Mouse (Mus musculus): Measurements from ENCODE around the gene Trmt11.
"Not testable (repeated sequence)": the region's sequence is repeated elsewhere in the genome, so short reads cannot be mapped to it uniquely, and the experiment has no call there.

Gene Trmt11

DNA sequence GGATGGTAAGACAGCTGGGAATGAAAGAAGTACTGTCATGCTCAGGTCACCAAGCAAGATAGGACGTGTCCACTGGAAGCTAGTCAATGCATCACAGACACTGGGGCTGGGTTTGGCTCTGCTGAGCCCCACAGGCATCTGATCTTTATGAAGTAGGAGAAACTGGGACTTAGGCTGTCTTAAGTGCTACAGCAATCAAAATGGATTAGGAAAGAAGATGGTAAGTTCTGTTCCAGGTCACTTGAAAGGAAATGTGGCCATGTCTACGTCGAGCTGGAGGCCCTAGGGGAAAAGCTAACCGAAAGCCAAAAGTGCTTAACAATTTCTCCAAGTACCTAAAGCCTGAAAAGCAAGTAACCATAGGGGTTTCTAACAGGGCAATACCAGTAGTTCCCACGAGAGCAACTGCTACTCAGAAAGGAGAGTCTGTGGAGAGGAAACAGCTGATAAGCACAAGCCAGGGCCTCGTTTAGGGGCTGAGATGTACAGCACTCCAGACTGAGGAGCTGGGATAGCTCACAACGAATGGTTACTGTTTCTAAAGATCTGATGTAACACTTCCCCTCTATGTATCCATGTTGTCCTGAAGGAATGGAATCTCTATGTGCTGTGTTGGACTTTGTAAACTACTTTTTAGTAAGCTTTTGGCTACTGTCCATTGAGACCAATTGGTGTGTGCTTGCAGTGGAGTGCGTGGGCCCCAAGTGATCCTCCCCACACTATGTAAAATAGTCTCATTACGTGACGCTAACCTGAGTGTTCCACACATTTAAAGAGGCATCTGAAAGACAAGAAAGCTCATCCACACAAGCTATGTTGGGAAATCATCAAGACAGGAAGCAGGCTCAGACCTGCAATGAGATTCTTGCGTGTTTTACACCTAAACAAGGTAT, 44.6 kb downstream of the Trmt11 start:
- DNase-seq = no peak

DNA sequence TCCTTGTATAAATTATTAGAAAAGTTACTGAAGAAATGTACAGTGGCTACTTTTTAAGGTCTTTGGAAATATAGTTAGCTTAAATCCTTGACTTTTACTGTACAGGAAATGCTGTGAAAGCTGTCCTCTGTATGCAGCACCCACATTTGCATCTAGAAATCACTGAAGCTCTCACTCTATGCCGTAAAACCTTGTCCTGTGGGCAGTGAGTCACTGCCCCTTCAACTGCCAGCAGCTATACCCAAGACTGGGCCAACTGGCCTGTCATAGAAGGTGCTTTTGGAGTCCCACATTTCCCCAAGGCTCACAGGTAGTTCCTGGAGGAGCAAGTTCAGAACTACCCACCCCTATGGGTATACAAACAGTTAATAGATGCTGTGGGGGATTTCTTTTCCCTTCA, 48.2 kb downstream of the Trmt11 start:
- DNase-seq = no peak

DNA sequence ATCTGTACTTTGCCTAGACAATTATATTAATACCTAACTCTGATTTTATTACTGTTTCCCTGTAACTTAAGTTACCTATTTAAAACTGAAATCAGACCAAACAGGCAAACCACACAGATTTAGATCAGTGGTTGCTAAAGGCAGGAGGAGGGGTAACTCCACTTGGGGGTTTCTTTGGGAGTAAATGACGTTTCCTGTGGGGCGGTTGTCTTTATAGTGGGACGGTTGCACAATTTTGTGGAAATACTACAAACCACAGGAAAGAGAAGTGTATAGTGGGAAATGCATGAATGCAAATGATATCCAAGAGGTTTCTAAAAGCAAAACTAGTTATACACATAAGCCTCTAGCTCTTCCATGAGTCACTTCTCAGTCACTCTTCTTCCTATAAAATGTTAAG, 50.6 kb downstream of the Trmt11 start:
- no peak for DNase-seq

DNA sequence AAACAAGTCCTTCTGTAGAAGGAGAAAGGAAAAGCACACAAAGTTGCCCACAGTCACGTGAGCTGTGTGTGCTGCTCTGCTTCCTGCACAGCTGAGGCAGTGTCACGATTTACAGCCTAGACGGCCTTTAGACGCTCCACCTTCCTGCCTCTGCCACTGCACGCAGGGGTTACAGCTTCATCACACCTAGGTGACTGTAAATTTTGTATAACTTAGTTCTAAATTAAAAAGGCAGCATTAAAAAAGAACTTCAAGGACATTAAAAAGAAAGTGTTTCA, 62.1 kb downstream of the Trmt11 start:
- no peak for DNase-seq

DNA sequence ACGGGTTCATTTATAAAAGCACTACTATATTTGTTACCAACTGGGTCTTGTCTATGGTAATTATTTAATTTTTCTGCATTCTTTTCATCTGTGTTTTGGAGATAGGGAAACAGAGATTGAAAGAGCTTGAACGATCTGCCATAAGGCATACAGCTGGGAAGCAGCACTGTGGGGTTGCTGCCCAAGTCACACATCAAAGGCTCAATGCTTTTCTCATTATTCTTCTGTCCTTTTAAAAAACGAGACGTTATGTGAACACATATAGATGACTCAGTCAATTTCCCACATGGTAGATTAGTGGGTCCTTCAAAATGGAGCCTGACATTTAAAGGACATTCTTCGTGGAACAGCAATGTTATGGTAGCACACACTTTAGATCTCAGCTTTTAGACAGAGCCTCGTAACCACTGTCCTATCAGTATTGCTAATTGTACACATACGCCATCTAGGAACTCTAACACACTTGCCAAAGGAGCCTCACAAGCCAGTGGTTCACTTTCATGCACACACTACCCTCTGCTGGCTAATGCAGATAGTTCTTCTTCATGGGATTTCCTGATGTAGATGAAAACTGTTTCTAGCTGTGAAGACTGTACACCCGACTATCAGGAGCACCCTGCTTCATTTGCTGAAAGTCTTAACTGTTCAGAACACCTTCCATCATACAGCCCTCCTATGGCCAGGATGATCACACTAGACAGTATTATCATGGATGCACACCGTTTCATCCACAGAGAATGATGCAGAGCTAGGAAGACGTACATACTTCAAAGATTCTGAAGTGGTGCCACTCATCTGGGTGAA, 62.6 kb downstream of the Trmt11 start:
- DNase-seq = peak; percentile 6 to 17

DNA sequence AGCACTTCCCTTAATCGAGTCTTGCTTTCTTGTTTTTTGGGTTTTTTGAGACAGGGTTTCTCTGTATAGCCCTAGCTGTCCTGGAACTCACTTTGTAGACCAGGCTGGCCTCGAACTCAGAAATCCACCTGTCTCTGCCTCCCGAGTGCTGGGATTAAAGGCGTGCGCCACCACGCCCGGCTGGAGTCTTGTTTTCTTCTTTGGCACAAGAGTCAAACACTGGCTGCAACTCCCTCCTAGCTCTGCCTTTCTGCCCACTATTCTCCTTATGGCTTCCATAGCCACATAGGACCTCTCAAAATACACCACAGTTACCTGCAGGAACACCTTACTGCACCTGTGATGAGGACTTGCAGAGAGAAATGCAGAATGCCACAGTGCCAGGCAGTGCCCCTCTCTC, 64.6 kb downstream of the Trmt11 start:
- not testable (repeated sequence) for DNase-seq

DNA sequence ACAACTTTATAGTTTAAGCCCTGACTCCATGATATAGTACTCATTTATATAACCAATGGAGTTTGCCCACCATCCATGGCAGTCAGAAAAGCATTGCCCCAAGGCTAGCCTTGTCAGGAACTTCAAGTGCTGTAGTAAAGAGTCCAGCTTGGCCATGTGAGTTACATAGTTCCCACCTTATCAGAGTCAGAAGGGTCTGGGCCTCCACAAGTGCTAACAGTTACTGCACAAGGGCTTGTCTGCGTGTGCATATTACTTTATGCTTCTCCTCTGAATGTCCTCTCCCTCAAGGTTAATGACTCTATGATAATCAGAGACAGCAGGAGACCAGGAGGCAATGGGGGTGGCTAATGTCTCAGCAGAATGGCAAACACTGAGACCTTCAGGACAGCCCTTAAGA, 73.4 kb downstream of the Trmt11 start:
- DNase-seq = no peak

DNA sequence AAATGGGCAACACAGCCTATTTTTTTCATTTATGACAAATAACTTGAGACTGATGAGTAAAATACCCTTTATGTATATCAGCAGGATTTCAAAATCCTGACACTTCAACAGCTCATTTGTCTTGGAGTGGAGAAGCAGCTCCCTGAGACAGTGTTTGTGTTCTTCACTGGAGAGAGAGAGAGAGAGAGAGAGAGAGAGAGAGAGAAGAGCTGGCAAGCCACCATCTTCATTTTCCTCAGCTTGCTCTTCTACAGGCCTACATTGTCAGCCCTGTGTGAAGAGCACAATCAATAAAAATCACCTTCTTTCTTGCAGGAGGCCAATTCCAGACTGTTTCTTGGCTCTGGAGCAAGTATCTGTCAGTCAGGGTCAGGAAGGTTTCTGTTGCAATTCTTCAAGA, 78.8 kb downstream of the Trmt11 start:
- no peak for DNase-seq

DNA sequence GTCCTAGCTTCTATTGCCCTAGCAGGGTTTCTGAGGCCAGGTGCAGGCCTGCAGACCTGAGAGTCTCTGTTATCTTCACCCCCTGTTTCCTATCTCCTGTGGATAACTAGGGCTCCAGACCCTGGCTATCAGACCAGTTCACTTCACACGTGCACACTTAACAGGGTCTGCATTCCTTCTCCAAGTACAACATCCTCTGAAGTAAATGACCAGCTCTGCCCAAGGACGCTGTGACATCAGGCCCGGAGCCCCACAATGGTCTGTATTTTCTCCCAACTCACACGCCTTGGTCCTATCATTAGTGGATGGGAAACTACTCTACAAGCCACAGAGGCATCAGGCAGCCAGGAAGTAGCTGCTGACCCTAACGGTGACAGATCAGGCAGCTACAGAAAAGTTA, 81.4 kb downstream of the Trmt11 start:
- DNase-seq = no peak

DNA sequence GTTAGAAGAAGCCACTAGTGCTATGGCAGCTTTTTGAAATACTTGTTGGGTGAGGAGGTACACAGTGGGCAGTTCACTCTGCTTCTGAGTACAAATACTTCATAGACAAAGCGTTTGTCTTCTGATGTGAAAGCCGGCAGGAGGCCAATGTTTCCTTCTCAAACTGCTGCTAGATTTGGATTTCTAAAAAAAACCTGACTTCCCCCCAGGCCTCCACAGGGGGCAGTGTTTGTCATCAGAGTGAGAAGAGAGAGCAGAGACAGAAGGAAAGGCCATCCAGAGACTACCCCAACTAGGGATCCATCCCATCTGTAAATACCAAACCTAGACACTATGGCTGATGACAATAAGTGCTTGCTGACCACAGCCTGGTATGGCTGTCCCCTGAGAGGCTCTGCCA, 83.3 kb downstream of the Trmt11 start:
- peak; percentile 4 to 24 for DNase-seq

DNA sequence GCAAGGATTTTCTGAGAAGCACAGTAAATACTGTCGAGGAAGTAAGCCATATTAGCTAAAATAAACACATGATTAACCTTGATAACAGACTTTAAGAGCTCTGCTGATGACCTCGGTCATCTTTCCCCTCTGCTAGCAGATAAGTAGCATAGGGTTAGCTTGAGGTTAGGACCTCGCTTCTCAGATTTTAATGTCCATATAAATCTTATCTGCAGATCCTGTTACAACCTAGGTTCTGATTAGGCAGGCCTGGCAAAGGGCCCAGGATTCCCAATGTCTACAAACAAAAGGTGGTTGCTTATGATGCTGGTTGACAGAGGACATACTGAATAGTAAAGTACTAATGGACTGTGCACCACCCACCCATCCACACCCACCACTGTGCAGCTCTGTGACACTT, 83.8 kb downstream of the Trmt11 start:
- peak; percentile 57 to 66 for DNase-seq

DNA sequence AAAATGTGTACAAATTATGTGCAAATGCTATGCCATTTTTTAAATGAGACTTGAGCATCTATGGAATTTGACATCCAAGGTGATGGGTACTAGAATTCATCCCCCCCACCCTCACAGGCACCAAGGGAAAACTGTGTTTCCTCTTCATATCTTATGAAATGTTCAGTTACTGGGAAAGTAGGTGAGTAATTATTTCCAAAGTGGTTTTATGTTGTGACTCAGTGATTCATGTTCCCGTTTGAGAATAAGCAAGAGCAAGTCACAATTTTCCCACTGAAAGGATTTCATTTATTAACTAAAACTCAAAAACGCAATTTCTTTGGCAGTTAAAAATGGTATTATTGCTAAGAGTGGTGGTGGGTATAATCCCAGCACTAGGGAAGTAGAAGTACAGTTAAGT, 95.8 kb downstream of the Trmt11 start:
- no peak for DNase-seq

DNA sequence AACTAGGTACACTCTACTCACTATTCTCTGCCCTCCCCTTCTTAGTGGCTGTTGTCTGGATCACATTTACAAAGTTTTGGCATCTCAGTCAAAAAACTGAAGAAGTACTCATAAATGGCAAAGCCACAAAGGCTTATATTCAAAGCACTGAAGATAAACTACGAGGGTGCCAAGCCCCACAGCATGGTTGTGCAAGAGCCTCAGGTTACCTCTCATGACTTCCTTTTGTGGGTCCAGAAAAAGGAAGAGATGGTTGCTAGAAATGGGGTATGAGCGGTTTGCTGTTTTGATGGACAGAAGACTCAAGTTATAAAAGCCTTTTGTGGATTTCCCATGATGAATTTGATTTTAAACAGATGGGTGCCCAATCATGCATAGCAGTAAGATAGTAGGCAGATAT, 97.4 kb downstream of the Trmt11 start:
- DNase-seq = no peak

DNA sequence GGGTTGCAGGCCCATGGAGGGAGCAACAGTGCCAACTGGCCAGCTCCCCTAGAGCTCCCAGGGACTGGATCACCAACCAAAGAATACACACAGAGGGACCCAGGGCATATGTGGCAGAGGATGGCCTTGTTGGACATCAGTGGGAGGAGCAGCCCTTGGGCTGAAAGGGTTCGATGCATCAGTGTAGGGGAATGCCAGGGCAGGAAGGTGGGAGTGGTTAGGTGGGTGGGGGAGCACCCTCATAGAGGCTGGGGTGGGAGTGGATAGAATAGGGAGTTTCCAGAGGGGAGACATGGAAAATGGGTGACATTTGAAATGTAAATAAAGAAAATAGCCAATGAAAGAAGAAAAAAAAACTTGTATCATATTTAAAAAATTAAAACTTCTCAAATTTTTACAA, 97.8 kb downstream of the Trmt11 start:
- DNase-seq = no peak

DNA sequence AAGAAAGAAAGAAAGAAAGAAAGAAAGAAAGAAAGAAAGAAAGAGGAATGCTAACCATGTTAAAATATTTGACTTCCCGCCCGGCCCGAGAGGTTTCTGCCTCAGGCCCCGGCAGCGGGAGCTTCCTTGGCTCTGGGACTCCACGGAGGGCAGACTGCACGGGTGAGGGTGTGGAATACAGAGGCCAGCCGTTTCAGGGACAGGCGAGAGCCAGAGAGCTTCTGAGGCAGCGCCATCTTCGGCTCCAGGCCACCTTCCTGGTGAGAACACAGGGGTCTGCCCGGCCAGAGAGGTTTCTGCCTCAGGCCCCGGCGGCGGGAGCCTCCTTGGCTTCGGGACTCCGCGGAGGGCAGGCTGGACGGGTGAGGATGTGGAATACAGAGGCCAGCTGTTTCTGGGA, 102.3 kb downstream of the Trmt11 start:
- DNase-seq = not testable (repeated sequence)

Measured in kidney, postnatal 4 days (tissue).